25 mouse cellular contexts compared by ENCODE assay signal in the genomic region with DNA sequence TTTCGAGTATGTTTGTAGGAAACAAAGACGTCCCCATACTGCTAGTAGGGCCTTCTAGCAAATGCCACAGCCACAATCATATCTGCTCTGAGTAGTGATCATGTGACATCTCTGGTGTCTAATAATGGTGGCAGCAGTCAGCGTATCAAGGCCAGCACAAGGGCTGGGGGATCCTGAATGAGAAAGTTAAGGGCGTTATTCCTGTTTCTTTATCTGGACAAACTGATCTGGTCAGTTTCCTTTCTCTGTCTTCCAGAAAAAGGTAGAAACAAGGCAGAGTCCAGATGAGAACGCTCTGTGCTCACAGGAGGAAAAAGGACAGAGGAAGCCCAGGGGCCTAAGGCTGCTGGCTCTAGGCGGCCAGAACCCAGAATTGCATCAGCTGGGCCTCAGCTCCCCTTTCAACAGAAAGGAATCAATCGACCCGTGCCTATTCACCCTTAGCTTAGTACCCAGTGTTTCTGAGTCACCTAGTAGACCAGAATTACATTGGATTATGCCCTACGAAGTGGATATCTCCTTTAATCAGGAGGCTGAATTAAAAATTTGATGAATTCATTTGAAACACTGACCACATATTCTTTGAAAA. TPM values are rescaled to one million over a fixed set of nuclear protein-coding genes. Genes with fewer than 3 reads are reported as not detected.
A peak's percentile ranks its signal among the peaks of the same experiment; 100 is the strongest.
DNase-seq lines count a peak whose midpoint lies in the region; ATAC-seq and TF ChIP-seq lines count a peak whose summit lies in the region.
"Had no signal": no experiment of that assay in that cellular context is flagged by ENCODE, and none has a peak within 500 bp of the region (broad histone marks: within the 10 kb centered on the region; RNA-seq: fewer than 3 reads in every experiment).

No protein-coding gene starts in this region.

- no peaks in the 10 kb centered on the region for H3K27me3 ChIP-seq in MEL (ENCODE audit: control insufficient read depth in 1 of 2, insufficient read depth in 2 of 2, low read length in 2 of 2)
- no peaks in the 10 kb centered on the region for H3K27me3 ChIP-seq in liver, embryonic 14.5 days (ENCODE audit: control insufficient read depth, insufficient read depth, low read length)
- H3K27me3 ChIP-seq in midbrain, embryonic 15.5 days (replicated peaks): no peaks in the 10 kb centered on the region
- H3K27me3 ChIP-seq: CH12.LX; embryonic facial prominence, embryonic 15.5 days; hindbrain, embryonic 15.5 days; limb, embryonic 13.5 days; lung, embryonic 15.5 days had no signal

- peaks cover 4 to 78% of the 10 kb centered on the region in 2 experiments for H3K36me3 ChIP-seq in MEL (ENCODE audit: control insufficient read depth in 1 of 2, insufficient read depth in 2 of 2, low read length in 2 of 2)
- H3K36me3 ChIP-seq in liver, embryonic 14.5 days (replicated peaks; ENCODE audit: control insufficient read depth, insufficient read depth, low read depth): no peaks in the 10 kb centered on the region
- no peaks in the 10 kb centered on the region for H3K36me3 ChIP-seq in midbrain, embryonic 15.5 days (replicated peaks)
- H3K36me3 ChIP-seq: embryonic facial prominence, embryonic 15.5 days; hindbrain, embryonic 15.5 days; limb, embryonic 13.5 days; lung, embryonic 15.5 days had no signal

- peak; percentile 62 for ATAC-seq in erythroid progenitor cell, adult 5-6 weeks (replicated peaks; ENCODE audit: low FRiP score, poor library complexity, severe bottlenecking)
- peak; percentile 77 for ATAC-seq in liver, embryonic 14.5 days (ENCODE audit: insufficient read depth)
- no peak for ATAC-seq in midbrain, embryonic 15.5 days (replicated peaks)
- ATAC-seq: forebrain, postnatal 0 days; intestine, embryonic 16.5 days had no signal

- TF ChIP-seq CTCF in MEL (IDR thresholded peaks at IDR 0.05 in 2 of 3, conservative IDR thresholded peaks at IDR 0.05 in 1 of 3; ENCODE audit: control insufficient read depth in 1 of 3, insufficient read depth in 1 of 3, low read depth in 2 of 3, low read length in 3 of 3, poor library complexity in 1 of 3, severe bottlenecking in 1 of 3): no peak
- TF ChIP-seq CTCF in liver, embryonic 14.5 days (IDR thresholded peaks at IDR 0.05; ENCODE audit: low read depth): no peak

- peaks cover 44% of the 10 kb centered on the region for H3K79me2 ChIP-seq in MEL (ENCODE audit: control insufficient read depth, insufficient read depth, low read length, poor library complexity)

- peak overlapping the region in 1 of 2 experiments; percentile 6; a peak in 2 of 4 replicates for H3K4me3 ChIP-seq in MEL (ENCODE audit: control insufficient read depth in 1 of 2, insufficient read depth in 1 of 2, low read depth in 2 of 2, low read length in 2 of 2)
- H3K4me3 ChIP-seq in liver, embryonic 14.5 days (ENCODE audit: insufficient read depth in 1 of 2, low read depth in 2 of 2, low read length in 2 of 2): no peak overlapping the region
- no peak overlapping the region for H3K4me3 ChIP-seq in midbrain, embryonic 15.5 days
- H3K4me3 ChIP-seq: embryonic facial prominence, embryonic 15.5 days; heart, adult 2 months; hindbrain, embryonic 15.5 days; limb, embryonic 13.5 days; lung, embryonic 15.5 days had no signal

- DNase-seq in 416B (ENCODE audit: low read depth) (peak; percentile 40), MEL (ENCODE audit: low read depth, low spot score) (peak; percentile 88)
- DNase-seq in liver, embryonic 14.5 days (ENCODE audit: low read depth in 3 of 3, low spot score in 3 of 3): no peak
- no peak for DNase-seq in retina, postnatal 1 day
- no peak for DNase-seq in layer of hippocampus, adult 18-20 months (ENCODE audit: low spot score in 2 of 2)
- no peak for DNase-seq in urinary bladder, adult 18-20 months (ENCODE audit: low spot score in 2 of 2)
- DNase-seq: B cell, adult 2 months; cerebellum, adult 8-10 months; forebrain, postnatal 0 days; gastrocnemius, postnatal 14 days; heart, adult 2 months; kidney, adult 9 months; kidney, postnatal 14 days; lung, postnatal 36 days; right cerebral cortex, adult 18-20 months; right cerebral cortex, postnatal 4 days; thymus, adult 2 months had no signal

- no peaks in the 10 kb centered on the region for H3K9me3 ChIP-seq in MEL (replicated peaks; ENCODE audit: insufficient read depth, low read length)
- H3K9me3 ChIP-seq in liver, embryonic 14.5 days (ENCODE audit: control insufficient read depth, low read length): no peaks in the 10 kb centered on the region
- H3K9me3 ChIP-seq in midbrain, embryonic 15.5 days: no peaks in the 10 kb centered on the region
- H3K9me3 ChIP-seq: embryonic facial prominence, embryonic 15.5 days; hindbrain, embryonic 15.5 days; limb, embryonic 13.5 days; lung, embryonic 15.5 days had no signal

- H3K4me2 ChIP-seq in liver, embryonic 14.5 days (ENCODE audit: low read depth): peak overlapping the region; percentile 37
- no peak overlapping the region for H3K4me2 ChIP-seq in midbrain, embryonic 15.5 days
- H3K4me2 ChIP-seq: embryonic facial prominence, embryonic 15.5 days; hindbrain, embryonic 15.5 days; limb, embryonic 13.5 days; lung, embryonic 15.5 days had no signal

- TF ChIP-seq RAD21 in MEL (IDR thresholded peaks at IDR 0.05; ENCODE audit: low read depth, low read length): no peak

- peak; percentile 40 to 70; a peak in 2 of 4 replicates for TF ChIP-seq POLR2A in MEL (IDR thresholded peaks at IDR 0.05; ENCODE audit: control insufficient read depth in 1 of 2, insufficient read depth in 1 of 2, low read depth in 1 of 2, low read length in 2 of 2, poor library complexity in 1 of 2)

- peak overlapping the region; percentile 78 for H3K9ac ChIP-seq in MEL (ENCODE audit: control insufficient read depth, low read depth, low read length, poor library complexity, severe bottlenecking)
- H3K9ac ChIP-seq in liver, embryonic 14.5 days (replicated peaks): peak overlapping the region; percentile 53
- no peak overlapping the region for H3K9ac ChIP-seq in midbrain, embryonic 15.5 days
- H3K9ac ChIP-seq: embryonic facial prominence, embryonic 15.5 days; forebrain, postnatal 0 days; hindbrain, embryonic 15.5 days; limb, embryonic 13.5 days; lung, embryonic 15.5 days had no signal

- peak overlapping the region; percentile 99 for H3K27ac ChIP-seq in MEL (ENCODE audit: control insufficient read depth, low read depth, low read length)
- H3K27ac ChIP-seq in liver, embryonic 14.5 days: peak overlapping the region; percentile 78
- no peak overlapping the region for H3K27ac ChIP-seq in midbrain, embryonic 15.5 days
- H3K27ac ChIP-seq: embryonic facial prominence, embryonic 15.5 days; heart, adult 2 months; hindbrain, embryonic 15.5 days; limb, embryonic 13.5 days; lung, embryonic 15.5 days had no signal

- TF ChIP-seq EP300 in MEL (IDR thresholded peaks at IDR 0.05; ENCODE audit: low read depth in 1 of 2, low read length in 2 of 2): peak; percentile 76 to 94
- peak; percentile 63 for TF ChIP-seq EP300 in liver, embryonic 14.5 days (IDR thresholded peaks at IDR 0.05; ENCODE audit: low read depth)

- WGBS in liver, embryonic 14.5 days (ENCODE audit: insufficient replicate concordance): 11% methylated on average over 9 of the region's 9 CpGs
- WGBS in midbrain, embryonic 15.5 days: 84% methylated on average over 9 of the region's 9 CpGs

- H3K4me1 ChIP-seq in MEL (ENCODE audit: control insufficient read depth in 1 of 2, insufficient read depth in 2 of 2, low read length in 2 of 2): peaks cover 50 to 69% of the 10 kb centered on the region in 2 experiments
- peaks cover 70 to 71% of the 10 kb centered on the region in 2 experiments for H3K4me1 ChIP-seq in liver, embryonic 14.5 days (replicated peaks; ENCODE audit: control insufficient read depth in 2 of 2, insufficient read depth in 2 of 2, low read length in 1 of 2)
- H3K4me1 ChIP-seq in midbrain, embryonic 15.5 days: no peaks in the 10 kb centered on the region
- H3K4me1 ChIP-seq: embryonic facial prominence, embryonic 15.5 days; hindbrain, embryonic 15.5 days; limb, embryonic 13.5 days; lung, embryonic 15.5 days had no signal

TF ChIP-seq in MEL, 35 proteins besides CTCF, POLR2A, EP300 and RAD21 (continues in another document):
- TF ChIP-seq MYB (IDR thresholded peaks at IDR 0.05; ENCODE audit: low read depth, low read length) (peak; percentile 76; the same call in 1 of the 2 replicates), MAFK (IDR thresholded peaks at IDR 0.05; ENCODE audit: borderline replicate concordance, low read depth, low read length) (no peak), MYC (IDR thresholded peaks at IDR 0.05; ENCODE audit: low read depth, low read length) (0 out of 2 replicates have a peak, but pooled peaks have one; percentile 54), GABPA (IDR thresholded peaks at IDR 0.05; ENCODE audit: low read depth, low read length) (no peak), MXI1 (IDR thresholded peaks at IDR 0.05; ENCODE audit: low read depth, low read length) (no peak), ZMIZ1 (IDR thresholded peaks at IDR 0.05; ENCODE audit: low read depth, low read length) (0 out of 2 replicates have a peak, but pooled peaks have one; percentile 20), MAX (IDR thresholded peaks at IDR 0.05; ENCODE audit: low read length) (no peak), NRF1 (IDR thresholded peaks at IDR 0.05; ENCODE audit: insufficient read depth, low read depth, low read length, poor library complexity, severe bottlenecking) (no peak)

RNA-seq across cellular contexts. Expression of gene Aqp9, which starts 11.9 kb away (rescaled TPM):
- 64.8 and 74.3 TPM in 2 replicates for total RNA-seq in MEL (2012; rRNA removed)
- polyA plus RNA-seq in MEL (2012; ENCODE audit: insufficient read depth in 1 of 2, insufficient read length in 2 of 2, low read depth in 1 of 2, low replicate concordance in 2 of 2, missing spikeins in 1 of 2): 10 to 100 TPM in 1 of 2 experiments, not detected in 1; 76.1 TPM
- total RNA-seq in erythroid progenitor cell, adult 5-6 weeks (2015; ENCODE audit: low replicate concordance): 23.4 and 28.1 TPM in 2 replicates
- 33.5 and 50.6 TPM in 2 replicates for total RNA-seq in erythroid progenitor cell, adult 5-6 weeks (2017; ENCODE audit: low replicate concordance)
- polyA plus RNA-seq in liver, embryonic 14.5 days (2012; rRNA removed): 3.5 and 4.1 TPM in 2 replicates
- polyA plus RNA-seq in liver, embryonic 14.5 days (2014; fragmentation: Nextera tagmentation; extraction: Ambion mirVana): 8.6 and 9.0 TPM in 2 replicates
- 1 to 10 TPM; 2.6 to 3.4 TPM for total RNA-seq in layer of hippocampus, adult 18-20 months (2021)
- 0.54 and 1.5 TPM in 2 replicates for polyA plus RNA-seq in midbrain, embryonic 15.5 days (2015; fragmentation: Nextera tagmentation; extraction: Ambion mirVana)

RNA-seq across cellular contexts. Expression of gene Aldh1a2, which starts 59.0 kb away (rescaled TPM):
- total RNA-seq in MEL (2012; rRNA removed): not detected in 2 replicates
- polyA plus RNA-seq in MEL (2012; ENCODE audit: insufficient read depth in 1 of 2, insufficient read length in 2 of 2, low read depth in 1 of 2, low replicate concordance in 2 of 2, missing spikeins in 1 of 2): not detected
- not detected in 2 replicates for total RNA-seq in erythroid progenitor cell, adult 5-6 weeks (2015; ENCODE audit: low replicate concordance)
- 0.26 TPM in 1 of 2 replicates, not detected in the other for total RNA-seq in erythroid progenitor cell, adult 5-6 weeks (2017; ENCODE audit: low replicate concordance)
- 0.47 and 0.58 TPM in 2 replicates for polyA plus RNA-seq in liver, embryonic 14.5 days (2012; rRNA removed)
- 0.79 and 1.3 TPM in 2 replicates for polyA plus RNA-seq in liver, embryonic 14.5 days (2014; fragmentation: Nextera tagmentation; extraction: Ambion mirVana)
- total RNA-seq in layer of hippocampus, adult 18-20 months (2021): 1 to 10 TPM; 5.4 to 5.6 TPM
- 21.0 and 24.2 TPM in 2 replicates for polyA plus RNA-seq in midbrain, embryonic 15.5 days (2015; fragmentation: Nextera tagmentation; extraction: Ambion mirVana)

Comparison
In these comparisons a context has a peak if more than half of its experiments do, and no peak if none do; other contexts are left out.
1. DNase-seq: peak in 416B (single experiment) and MEL (single experiment); none in liver, embryonic 14.5 days (0 of 3), retina, postnatal 1 day (single experiment), layer of hippocampus, adult 18-20 months (0 of 2) and urinary bladder, adult 18-20 months (0 of 2).
2. RNA of gene Aqp9, which starts 11.9 kb away (total RNA-seq): 64.8 to 74.3 TPM in MEL and 23.4 to 50.6 TPM in erythroid progenitor cell, adult 5-6 weeks; 2.6 to 3.4 TPM in layer of hippocampus, adult 18-20 months; every median in the first group is over 4 times any median in the second.